Mouse (Mus musculus) left cerebral cortex, adult 6 months (tissue): Measurements from ENCODE around the gene Olfr11. TPM values are rescaled to one million over a fixed set of nuclear protein-coding genes. Genes with fewer than 3 reads are reported as not detected.

Source experiments
- long read RNA-seq, 2 experiments: library from polyadenylated mRNA; unstranded; transcript quantifications; one replicate each; pipeline ENCODE4 v2.0.0; 2019 to 2020
- polyA plus RNA-seq: library from polyadenylated mRNA; unstranded; fragments of <200 nt; fragmentation: Nextera tagmentation; gene quantifications from 2 replicates; pipeline ENCODE4 v1.2.3, GENCODE M21; 2021

The Olfr11 gene
- polyA plus RNA-seq: not detected in 2 replicates
- long read RNA-seq, experiment 1: 0 reads
- long read RNA-seq, experiment 2: 0 reads

GRCm38 (mm10) chr13:21642418-21642817, at the start of gene Olfr11:
Olfr11 (minus strand) TSS chr13:21642518.

GRCm38 (mm10) chr13:21677305-21677704, 35.0 kb upstream of the Olfr11 start, which contains the start of gene Olfr1360:
Olfr1360 (minus strand) TSS chr13:21677405.

GRCm38 (mm10) chr13:21663286-21663685, 21.0 kb upstream of the Olfr11 start, which contains the start of gene Olfr1361:
Olfr1361 (minus strand) TSS chr13:21663386.

GRCm38 (mm10) chr13:21613922-21614321, 28.4 kb downstream of the Olfr11 start, which contains the start of gene Olfr1362:
Olfr1362 (minus strand) TSS chr13:21614022.

Other genes with a start within 250 kb of the Olfr11 start
- gene Zkscan3, start 239.8 kb downstream of the Olfr11 start, polyA plus RNA-seq: 11.1 and 12.4 TPM in 2 replicates
- 1.2 TPM in 2 replicates for gene Pgbd1, start 201.5 kb downstream of the Olfr11 start, polyA plus RNA-seq
- gene Zscan26, start 188.8 kb downstream of the Olfr11 start, polyA plus RNA-seq: 52.8 and 74.6 TPM in 2 replicates
- 1.5 TPM in 2 replicates for gene Nkapl, start 174.0 kb downstream of the Olfr11 start, polyA plus RNA-seq
- 3.1 and 3.4 TPM in 2 replicates for gene Zkscan4, start 163.6 kb downstream of the Olfr11 start, polyA plus RNA-seq
- gene Gm10065, start 163.1 kb downstream of the Olfr11 start, polyA plus RNA-seq: 3.9 TPM in 1 of 2 replicates, not detected in the other
- 1.5 and 2.0 TPM in 2 replicates for gene AK157302, start 147.3 kb downstream of the Olfr11 start, polyA plus RNA-seq
- 13.2 and 14.1 TPM in 2 replicates for gene Gm11273, start 141.1 kb downstream of the Olfr11 start, polyA plus RNA-seq
- 3.0 and 3.3 TPM in 2 replicates for gene Zkscan8, start 111.4 kb downstream of the Olfr11 start, polyA plus RNA-seq
- gene Olfr1366, start 99.7 kb downstream of the Olfr11 start, polyA plus RNA-seq: 0.09 TPM in 1 of 2 replicates, not detected in the other
- gene Olfr1535, start 82.6 kb downstream of the Olfr11 start, polyA plus RNA-seq: 0.06 TPM in 1 of 2 replicates, not detected in the other
- not detected in 2 replicates for gene Olfr1364, start 60.8 kb downstream of the Olfr11 start, polyA plus RNA-seq
- gene Olfr1362, start 28.5 kb downstream of the Olfr11 start, polyA plus RNA-seq: not detected in 2 replicates
- gene Olfr1361, start 20.9 kb upstream of the Olfr11 start, polyA plus RNA-seq: not detected in 2 replicates
- gene Olfr1360, start 34.9 kb upstream of the Olfr11 start, polyA plus RNA-seq: not detected in 2 replicates
- not detected in 2 replicates for gene Olfr1359, start 55.6 kb upstream of the Olfr11 start, polyA plus RNA-seq
- not detected in 2 replicates for gene Hist1h2bl, start 73.6 kb upstream of the Olfr11 start, polyA plus RNA-seq
- gene Hist1h2ai, start 73.9 kb upstream of the Olfr11 start, polyA plus RNA-seq: not detected in 2 replicates
- not detected in 2 replicates for gene Hist1h3h, start 75.1 kb upstream of the Olfr11 start, polyA plus RNA-seq
- gene Hist1h2bm, start 79.5 kb upstream of the Olfr11 start, polyA plus RNA-seq: not detected in 2 replicates
- 0.83 and 0.92 TPM in 2 replicates for gene Hist1h4j, start 92.5 kb upstream of the Olfr11 start, polyA plus RNA-seq
- 0.70 and 3.0 TPM in 2 replicates for gene Hist1h4k, start 108.0 kb upstream of the Olfr11 start, polyA plus RNA-seq
- gene Hist1h2ak, start 111.3 kb upstream of the Olfr11 start, polyA plus RNA-seq: 1.8 TPM in 1 of 2 replicates, not detected in the other
- 1.0 and 2.3 TPM in 2 replicates for gene Hist1h2bn, start 111.6 kb upstream of the Olfr11 start, polyA plus RNA-seq
- 0.59 and 0.97 TPM in 2 replicates for gene Hist1h1b, start 138.1 kb upstream of the Olfr11 start, polyA plus RNA-seq
- gene Hist1h3i, start 140.9 kb upstream of the Olfr11 start, polyA plus RNA-seq: 1.7 and 2.9 TPM in 2 replicates
- gene Hist1h2an, start 144.7 kb upstream of the Olfr11 start, polyA plus RNA-seq: 2.4 TPM in 1 of 2 replicates, not detected in the other
- gene Hist1h2bp, start 144.9 kb upstream of the Olfr11 start, polyA plus RNA-seq: not detected in 2 replicates
- 0.40 and 1.2 TPM in 2 replicates for gene Hist1h2bq, start 167.7 kb upstream of the Olfr11 start, polyA plus RNA-seq
- not detected in 2 replicates for gene Hist1h2ao, start 167.9 kb upstream of the Olfr11 start, polyA plus RNA-seq
- 1.8 and 3.3 TPM in 2 replicates for gene Hist1h4m, start 169.2 kb upstream of the Olfr11 start, polyA plus RNA-seq
- 0.64 and 2.7 TPM in 2 replicates for gene Hist1h4n, start 189.7 kb upstream of the Olfr11 start, polyA plus RNA-seq
- 68.6 TPM in 2 replicates for gene Hist1h2ap, start 191.0 kb upstream of the Olfr11 start, polyA plus RNA-seq
- gene Hist1h2br, start 191.2 kb upstream of the Olfr11 start, polyA plus RNA-seq: not detected in 2 replicates